Mouse (Mus musculus) limb, embryonic 14.5 days (tissue): ENCODE data around the gene Rap1gap. TPM values are rescaled to one million over a fixed set of nuclear protein-coding genes. Genes with fewer than 3 reads are reported as not detected.

Experiments used
- ATAC-seq: fragments of 200-750 bp; cut with Nextera tagmentation; 2 replicates; pipeline ENCODE4 v1.8.0; 2017; ENCODE audit warnings: low read depth, moderate number of reproducible peaks, moderate TSS enrichment; ENCODE audit not compliant: low FRiP score
- DNase-seq: peaks from one replicate; pipeline ENCODE4 v3.0.0-alpha.2; 2015; ENCODE audit warnings: low spot score
- H3K27ac ChIP-seq: fragments of 300-500 bp; sonication (generic); replicated peaks from 2 replicates; pipeline ENCODE4 v1.5.1; 2014; ENCODE audit warnings: low read depth, mild to moderate bottlenecking, low read length, moderate library complexity, mixed read lengths
- H3K27me3 ChIP-seq: fragments of 300-500 bp; sonication (generic); 2 replicates; pipeline ENCODE4 v1.6.1; 2014; ENCODE audit warnings: low read length, mixed read lengths; ENCODE audit not compliant: control insufficient read depth, insufficient read depth
- H3K36me3 ChIP-seq: fragments of 300-500 bp; sonication (generic); 2 replicates; pipeline ENCODE4 v1.6.1; 2014; ENCODE audit warnings: mild to moderate bottlenecking, low read length, moderate library complexity, mixed read lengths; ENCODE audit not compliant: control insufficient read depth, insufficient read depth
- H3K4me1 ChIP-seq: fragments of 300-500 bp; sonication (generic); 2 replicates; pipeline ENCODE4 v1.6.1; 2014; ENCODE audit warnings: antibody characterized with exemption, low read length, mixed read lengths; ENCODE audit not compliant: control insufficient read depth, insufficient read depth
- H3K4me2 ChIP-seq: fragments of 300-500 bp; sonication (generic); replicated peaks from 2 replicates; pipeline ENCODE4 v1.6.1; 2014; ENCODE audit warnings: low read depth, mild to moderate bottlenecking, low read length, moderate library complexity; ENCODE audit not compliant: severe bottlenecking
- H3K4me3 ChIP-seq: fragments of 300-500 bp; sonication (generic); replicated peaks from 2 replicates; pipeline ENCODE4 v1.5.1; 2014; ENCODE audit warnings: low read length
- H3K9ac ChIP-seq: fragments of 300-500 bp; sonication (generic); 2 replicates; pipeline ENCODE4 v1.6.1; 2014; ENCODE audit warnings: mild to moderate bottlenecking, low read depth, low read length, moderate library complexity; ENCODE audit not compliant: severe bottlenecking
- H3K9me3 ChIP-seq: fragments of 300-500 bp; sonication (generic); 2 replicates; pipeline ENCODE4 v1.6.1; 2016; ENCODE audit warnings: low read length; ENCODE audit not compliant: control insufficient read depth
- POLR2A ChIP-seq: fragments of 200-500 bp; IDR thresholded peaks from 2 replicates; pipeline ENCODE4 v1.8.0; 2012; ENCODE audit warnings: inconsistent platforms, mild to moderate bottlenecking, moderate library complexity, borderline replicate concordance; ENCODE audit not compliant: insufficient read depth, insufficient read length; ENCODE audit errors: extremely low read depth
- WGBS: fragments of 180-500 bp; shearing (Covaris S2); extraction: QIAGEN DNeasy Blood & Tissue Kit; methylation state at CpG from one replicate; pipeline ENCODE4 v1.1.7; 2014; 5-methylcytosine and 5-hydroxymethylcytosine counted together
- polyA plus RNA-seq, 2 experiments: library from polyadenylated mRNA; depleted of rRNA in 1 of 2; stranded (reverse) in 1 of 2; unstranded in 1 of 2; fragments of >200 nt; fragmentation: Nextera tagmentation in 1 of 2; extraction: Ambion mirVana in 1 of 2; gene quantifications; 2 replicates each; pipeline versions ENCODE4 v1.2.1 to v1.2.3; 2012 to 2014

Gene Rap1gap
- polyA plus RNA-seq, 2 experiments: 11.9 to 35.2 TPM

DNA sequence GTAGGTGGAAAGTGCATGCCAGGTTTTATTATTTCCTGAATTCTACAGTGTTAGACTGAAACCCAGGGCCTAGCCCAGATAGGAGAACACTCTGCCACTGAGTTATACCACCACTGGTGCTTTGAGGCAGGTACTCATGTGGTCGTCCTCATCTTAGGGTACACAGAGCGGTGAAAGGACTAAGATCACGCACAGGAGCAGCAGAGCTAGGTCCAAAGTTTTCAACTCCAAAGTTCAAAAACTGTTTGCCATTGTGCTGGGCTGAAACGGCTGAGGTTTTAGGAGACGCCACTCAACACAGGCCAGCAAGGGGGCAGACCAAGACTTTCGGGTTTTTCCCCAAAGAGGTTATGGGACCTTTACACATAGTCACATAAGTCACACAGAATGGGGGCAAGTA, 110.0 kb downstream of the Rap1gap start:
- Histone ChIP-seq H3K36me3 (no peaks in the 10 kb centered on the region), H3K4me2 (no peak overlapping the region), H3K27ac (no peak overlapping the region), H3K27me3 (no peaks in the 10 kb centered on the region), H3K9ac (no peak overlapping the region), H3K4me1 (peaks cover 10% of the 10 kb centered on the region; the same call in 1 of the 2 replicates), H3K9me3 (no peaks in the 10 kb centered on the region), H3K4me3 (no peak overlapping the region)
- no peak for ATAC-seq
- 84% methylated on average over 6 of the region's 6 CpGs for WGBS
- no peak for DNase-seq
- TF ChIP-seq POLR2A: no peak

DNA sequence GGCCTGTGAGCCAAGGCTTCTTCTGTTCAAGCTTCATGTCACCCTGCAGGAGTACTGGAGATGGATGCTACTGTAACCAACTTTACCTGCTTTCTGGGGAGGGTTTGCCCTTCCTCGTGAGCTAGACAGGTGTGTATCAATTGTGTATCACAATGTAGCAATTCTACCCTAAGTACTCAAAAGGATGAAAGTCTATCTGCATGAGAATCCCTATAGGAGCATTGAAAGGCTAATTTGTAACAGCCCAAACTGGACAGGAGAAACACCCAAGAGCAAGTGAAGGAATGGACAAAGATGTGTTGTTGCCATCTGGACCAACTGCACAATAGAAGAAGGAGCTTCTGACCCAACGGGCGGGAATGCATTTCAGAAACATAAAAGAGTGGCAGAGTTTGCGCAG, 113.3 kb downstream of the Rap1gap start:
- peaks cover 10% of the 10 kb centered on the region; the same call in 1 of the 2 replicates for H3K4me1 ChIP-seq
- no peaks in the 10 kb centered on the region for H3K9me3 ChIP-seq
- H3K27ac ChIP-seq: no peak overlapping the region
- H3K4me2 ChIP-seq: no peak overlapping the region
- ATAC-seq: no peak
- no peaks in the 10 kb centered on the region for H3K27me3 ChIP-seq
- no peaks in the 10 kb centered on the region for H3K36me3 ChIP-seq
- no peak overlapping the region for H3K9ac ChIP-seq
- 90% methylated on average over 4 of the region's 4 CpGs for WGBS
- DNase-seq: no peak
- H3K4me3 ChIP-seq: no peak overlapping the region
- TF ChIP-seq POLR2A: no peak

DNA sequence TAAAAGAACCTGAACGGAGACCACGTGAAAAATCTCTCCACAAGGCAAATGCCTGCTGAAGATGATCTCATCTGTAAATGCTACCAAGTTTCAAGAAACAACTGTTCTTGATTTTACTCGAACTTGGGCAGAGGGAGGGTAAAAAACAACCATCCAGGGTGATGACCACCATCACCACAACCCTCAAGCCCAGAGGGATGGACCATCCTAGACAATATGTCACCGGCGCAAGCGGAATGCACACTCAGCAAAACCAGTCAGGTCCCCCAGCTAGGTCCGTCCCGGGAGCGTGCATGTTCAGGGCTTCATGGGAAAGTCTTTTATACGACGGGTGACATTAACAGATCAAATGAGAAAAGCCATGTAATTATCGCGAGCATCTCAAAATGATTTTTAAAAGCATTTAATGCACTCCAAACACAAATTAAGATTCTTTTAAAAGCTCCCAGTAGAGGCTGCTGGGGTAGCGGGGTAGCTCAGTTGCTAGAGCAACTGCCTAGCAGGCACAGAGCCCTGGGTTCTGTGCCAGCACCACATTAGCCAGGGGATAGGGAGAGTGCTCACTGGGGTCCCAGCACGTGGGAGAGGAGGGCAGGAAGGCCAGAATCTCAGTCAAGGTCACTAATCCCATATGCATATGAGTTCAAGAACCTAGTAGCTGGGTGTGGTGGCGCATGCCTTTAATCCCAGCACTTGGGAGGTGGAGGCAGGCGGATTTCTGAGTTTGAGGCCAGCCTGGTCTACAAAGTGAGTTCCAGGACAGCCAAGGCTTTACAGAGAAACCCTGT, 114.1 kb downstream of the Rap1gap start:
- no peak for TF ChIP-seq POLR2A

More for the DNA sequence above, 114.1 kb downstream of the Rap1gap start:
- Histone ChIP-seq H3K4me3 (no peak overlapping the region), H3K36me3 (no peaks in the 10 kb centered on the region), H3K4me1 (peaks cover 12% of the 10 kb centered on the region), H3K27me3 (no peaks in the 10 kb centered on the region), H3K9ac (no peak overlapping the region), H3K9me3 (no peaks in the 10 kb centered on the region), H3K27ac (no peak overlapping the region), H3K4me2 (no peak overlapping the region)
- DNase-seq (no peak), ATAC-seq (no peak)
- WGBS: 78% methylated on average over 17 of the region's 17 CpGs

Other genes starting within 250 kb of the Rap1gap start
- gene Cela3b, start 234.2 kb upstream of the Rap1gap start, polyA plus RNA-seq (2012; rRNA removed): 0.29 and 0.55 TPM in 2 replicates
- 0.28 TPM in 1 of 2 replicates, not detected in the other for gene Cela3b, start 234.2 kb upstream of the Rap1gap start, polyA plus RNA-seq (2014; fragmentation: Nextera tagmentation; extraction: Ambion mirVana)
- 0.23 and 0.26 TPM in 2 replicates for gene 1700013G24Rik, start 211.4 kb upstream of the Rap1gap start, polyA plus RNA-seq (2012; rRNA removed)
- gene 1700013G24Rik, start 211.4 kb upstream of the Rap1gap start, polyA plus RNA-seq (2014; fragmentation: Nextera tagmentation; extraction: Ambion mirVana): 0.30 TPM in 1 of 2 replicates, not detected in the other
- 97.4 and 126 TPM in 2 replicates for gene Hspg2, start 196.0 kb upstream of the Rap1gap start, polyA plus RNA-seq (2012; rRNA removed)
- 65.6 and 68.4 TPM in 2 replicates for gene Hspg2, start 196.0 kb upstream of the Rap1gap start, polyA plus RNA-seq (2014; fragmentation: Nextera tagmentation; extraction: Ambion mirVana)
- gene Ldlrad2, start 90.2 kb upstream of the Rap1gap start, polyA plus RNA-seq (2012; rRNA removed): not detected in 2 replicates
- not detected in 2 replicates for gene Ldlrad2, start 90.2 kb upstream of the Rap1gap start, polyA plus RNA-seq (2014; fragmentation: Nextera tagmentation; extraction: Ambion mirVana)
- 124 and 146 TPM in 2 replicates for gene Usp48, start 71.0 kb upstream of the Rap1gap start, polyA plus RNA-seq (2012; rRNA removed)
- 69.3 and 77.6 TPM in 2 replicates for gene Usp48, start 71.0 kb upstream of the Rap1gap start, polyA plus RNA-seq (2014; fragmentation: Nextera tagmentation; extraction: Ambion mirVana)
- gene Alpl, start 131.7 kb downstream of the Rap1gap start, polyA plus RNA-seq (2012; rRNA removed): 31.4 and 40.6 TPM in 2 replicates
- 26.3 and 28.0 TPM in 2 replicates for gene Alpl, start 131.7 kb downstream of the Rap1gap start, polyA plus RNA-seq (2014; fragmentation: Nextera tagmentation; extraction: Ambion mirVana)
- gene Ece1, start 197.5 kb downstream of the Rap1gap start, polyA plus RNA-seq (2012; rRNA removed): 28.9 and 42.4 TPM in 2 replicates
- 44.3 and 45.7 TPM in 2 replicates for gene Ece1, start 197.5 kb downstream of the Rap1gap start, polyA plus RNA-seq (2014; fragmentation: Nextera tagmentation; extraction: Ambion mirVana)